Mouse (Mus musculus): ENCODE results near the gene Gm20481. TPM values are rescaled to one million over a fixed set of nuclear protein-coding genes. Genes with fewer than 3 reads are reported as not detected.
"Not testable (repeated sequence)": the region's sequence is repeated elsewhere in the genome, so short reads cannot be mapped to it uniquely, and the experiment has no call there.

Gene Gm20481
- polyA plus RNA-seq, 3 experiments from 2014 or later: 0.94 TPM; not detected in 2

DNA sequence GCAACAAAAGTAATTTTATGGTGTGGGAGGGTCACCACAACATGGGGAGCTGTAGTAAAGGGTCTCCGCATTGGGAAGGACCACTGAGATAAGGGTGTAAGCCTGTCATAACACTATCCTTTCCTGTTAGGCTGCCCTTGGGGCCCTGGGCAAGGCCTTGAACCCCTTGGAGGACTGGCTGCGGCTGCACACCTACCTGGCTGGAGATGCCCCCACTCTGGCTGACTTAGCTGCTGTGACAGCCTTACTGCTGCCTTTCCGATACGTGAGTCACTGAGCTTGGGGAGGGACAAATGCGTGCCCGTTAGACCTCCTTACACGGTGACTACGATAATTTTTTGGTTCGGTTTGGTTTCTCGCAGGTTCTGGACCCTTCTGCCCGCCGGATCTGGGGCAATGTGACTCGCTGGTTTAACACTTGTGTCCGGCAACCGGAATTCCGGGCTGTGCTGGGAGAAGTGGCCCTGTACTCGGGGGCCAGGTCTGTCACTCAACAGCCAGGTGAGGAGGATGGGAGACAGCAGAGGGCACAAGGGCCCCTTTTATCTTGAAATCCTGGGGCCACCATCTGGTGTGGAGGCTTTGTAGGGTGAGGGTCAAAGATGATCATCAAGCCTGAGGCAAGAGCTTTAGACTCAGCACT is 34.5 kb downstream of the Gm20481 start:
- no peak for ATAC-seq

DNA sequence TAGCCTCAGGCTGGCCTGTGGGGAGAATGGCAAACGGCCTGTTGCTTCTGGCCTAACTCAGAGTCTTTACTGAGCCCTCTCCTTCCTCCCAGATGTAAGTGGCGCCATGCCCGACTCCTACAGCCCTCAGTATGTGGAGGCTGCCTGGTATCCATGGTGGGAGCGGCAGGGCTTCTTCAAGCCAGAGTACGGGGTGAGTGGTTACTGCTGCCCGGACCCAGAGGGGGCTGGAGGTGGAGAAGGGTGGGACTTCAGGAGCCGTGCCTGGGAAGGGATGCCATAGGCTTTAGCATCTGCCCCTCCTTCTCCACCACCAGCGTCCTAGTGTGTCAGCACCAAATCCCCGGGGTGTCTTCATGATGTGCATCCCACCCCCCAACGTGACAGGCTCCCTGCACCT is 35.4 kb downstream of the Gm20481 start:
- no peak for ATAC-seq

DNA sequence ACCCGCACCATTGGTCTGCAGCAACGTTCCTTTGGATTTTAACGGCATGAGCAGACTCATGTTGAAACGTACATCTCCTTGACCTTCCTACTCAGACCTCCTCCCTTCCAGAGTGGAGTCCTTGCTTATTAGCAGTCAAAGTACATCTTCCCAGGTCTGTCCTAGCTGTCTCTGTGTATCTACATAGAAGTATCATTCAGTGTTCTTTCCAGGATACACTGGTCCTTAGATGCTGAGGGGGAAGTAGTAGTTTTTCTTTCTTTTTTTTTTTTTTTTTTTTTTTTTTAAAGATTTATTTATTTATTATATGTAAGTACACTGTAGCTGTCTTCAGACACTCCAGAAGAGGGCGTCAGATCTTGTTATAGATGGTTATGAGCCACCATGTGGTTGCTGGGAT is 36.2 kb downstream of the Gm20481 start:
- not testable (repeated sequence) for ATAC-seq

DNA sequence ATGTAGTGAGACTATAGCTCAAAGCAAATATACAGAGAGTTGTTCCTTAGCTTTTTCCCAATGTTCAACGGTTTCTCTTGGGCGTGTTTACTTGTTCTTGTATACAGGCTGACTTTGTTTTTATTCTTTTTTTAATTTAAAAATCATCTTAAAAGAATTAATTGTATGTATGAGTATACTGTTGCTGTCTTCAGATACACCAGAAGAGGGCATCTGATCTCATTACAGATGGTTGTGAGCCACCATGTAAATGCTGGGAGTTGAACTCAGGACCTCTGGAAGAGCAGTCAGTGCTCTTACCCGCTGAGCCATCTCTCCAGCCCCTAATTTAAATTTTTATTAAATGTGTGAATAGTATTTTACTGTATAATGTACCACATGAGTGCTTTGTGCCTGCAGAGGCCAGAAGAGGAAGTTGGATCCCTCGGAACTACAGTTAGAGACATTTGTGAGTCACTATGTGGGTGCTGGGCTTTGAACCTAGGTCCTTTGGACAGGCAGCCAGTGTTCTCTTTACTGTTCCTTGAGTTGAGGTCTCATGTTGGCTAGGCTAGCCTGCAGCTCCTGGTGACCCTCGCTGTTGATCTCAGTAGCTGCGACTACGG is 37.8 kb downstream of the Gm20481 start:
- no peak for ATAC-seq

DNA sequence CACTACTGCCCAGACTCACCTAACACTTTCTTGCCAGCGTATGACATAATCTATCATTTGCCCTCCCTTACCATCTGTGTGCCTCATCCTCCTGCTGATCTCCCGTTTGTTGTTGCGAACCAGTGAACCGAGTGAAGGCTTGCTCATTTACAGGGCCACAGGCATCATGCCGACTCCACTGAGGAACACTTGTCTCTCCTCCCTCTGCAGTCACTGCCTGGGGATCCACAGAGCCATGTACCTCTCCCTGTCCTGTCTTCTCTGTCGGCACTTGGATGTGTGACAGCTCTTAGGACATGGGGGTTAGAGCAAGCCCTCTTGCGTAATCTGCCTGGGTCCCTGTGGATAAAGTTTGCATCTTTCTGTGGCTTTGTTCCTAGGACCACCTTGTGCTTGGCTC is 39.9 kb downstream of the Gm20481 start:
- no peak for ATAC-seq

DNA sequence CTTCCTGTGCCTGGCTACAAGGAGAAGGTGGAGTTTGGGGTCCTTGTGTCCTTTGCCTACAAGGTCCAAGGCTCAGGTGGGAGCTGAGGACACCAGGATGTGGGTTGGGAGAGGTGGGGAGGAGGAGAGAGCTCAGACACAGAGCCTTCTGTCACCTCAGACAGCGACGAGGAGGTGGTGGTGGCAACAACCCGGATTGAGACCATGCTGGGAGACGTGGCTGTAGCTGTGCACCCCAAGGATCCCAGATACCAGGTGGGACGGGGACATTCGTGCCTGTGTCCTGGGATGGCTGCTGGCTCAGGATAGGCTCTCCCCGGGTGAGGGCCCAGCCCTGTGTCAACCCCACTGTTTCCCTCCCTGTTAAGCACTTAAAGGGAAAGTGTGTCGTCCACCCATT is 41.7 kb downstream of the Gm20481 start:
- ATAC-seq: no peak

DNA sequence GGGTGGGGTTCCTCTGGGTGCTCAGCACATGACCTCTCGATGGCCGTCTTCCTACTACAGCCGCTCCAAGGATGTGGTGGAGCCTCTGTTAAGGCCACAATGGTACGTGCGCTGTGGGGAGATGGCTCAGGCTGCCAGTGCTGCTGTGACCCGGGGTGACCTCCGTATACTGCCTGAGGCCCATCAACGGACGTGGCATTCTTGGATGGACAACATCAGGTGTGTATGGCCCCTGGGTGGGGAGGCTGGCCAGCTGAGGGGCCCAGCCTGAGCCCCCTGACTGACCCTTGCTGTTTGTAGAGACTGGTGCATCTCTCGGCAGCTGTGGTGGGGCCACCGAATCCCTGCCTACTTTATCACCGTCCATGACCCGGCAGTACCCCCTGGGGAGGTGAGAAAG is 42.7 kb downstream of the Gm20481 start:
- no peak for ATAC-seq

DNA sequence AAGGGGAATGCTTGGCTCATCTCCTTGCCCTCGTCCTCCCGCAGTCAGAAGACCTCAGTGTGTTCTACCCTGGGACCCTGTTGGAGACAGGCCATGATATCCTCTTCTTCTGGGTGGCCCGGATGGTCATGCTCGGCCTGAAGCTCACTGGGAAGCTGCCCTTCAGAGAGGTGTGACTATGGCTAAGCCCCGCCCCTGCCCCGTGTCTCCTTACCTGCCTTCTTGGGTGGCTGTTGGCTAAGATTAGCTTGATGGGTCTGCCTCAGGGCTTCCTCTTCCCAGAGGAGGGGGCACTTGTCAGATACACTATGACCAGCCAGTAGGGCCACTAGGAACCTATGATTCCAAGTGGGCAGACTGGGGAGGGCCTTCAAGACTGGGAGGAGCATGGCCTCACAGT is 43.5 kb downstream of the Gm20481 start:
- ATAC-seq: no peak

DNA sequence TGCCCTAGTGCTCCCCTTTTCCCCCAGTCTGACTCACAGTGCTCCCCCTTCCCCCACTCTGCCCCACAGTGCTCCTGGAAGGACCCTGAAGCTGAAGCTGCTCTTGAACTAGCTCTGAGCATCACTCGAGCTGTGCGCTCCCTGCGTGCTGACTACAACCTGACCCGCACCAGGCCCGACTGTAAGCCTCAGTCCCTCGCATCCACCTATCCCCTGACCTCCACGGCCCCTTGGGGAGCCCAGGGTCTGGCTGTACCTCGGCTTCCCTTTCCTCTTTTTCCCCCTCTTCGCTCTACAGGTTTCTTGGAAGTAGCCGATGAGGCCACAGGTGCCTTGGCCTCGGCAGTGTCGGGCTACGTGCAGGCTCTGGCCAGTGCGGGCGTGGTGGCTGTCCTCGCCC is 45.6 kb downstream of the Gm20481 start:
- ATAC-seq: no peak

DNA sequence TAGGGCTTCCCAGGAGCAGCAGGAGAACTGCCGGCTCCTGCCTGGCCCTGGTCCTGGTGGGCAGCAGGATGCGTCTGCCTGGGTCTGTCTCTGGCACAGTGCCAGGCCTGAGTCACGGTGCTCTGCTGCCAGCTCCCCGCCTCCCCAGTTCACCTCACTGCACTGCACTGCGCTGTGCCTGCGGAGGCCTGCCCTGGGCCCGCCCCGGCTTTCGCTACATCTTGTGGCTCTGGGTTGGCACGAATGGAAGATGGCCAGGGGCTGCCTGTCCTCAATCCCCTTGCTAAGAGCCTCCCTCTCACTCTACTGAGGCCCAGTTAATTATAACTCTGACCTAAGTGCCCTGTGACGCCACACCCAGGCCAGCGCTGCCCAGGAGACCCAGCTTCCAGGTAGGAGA is 46.7 kb downstream of the Gm20481 start, which contains the start of gene Vwa7:
Vwa7 (plus strand) TSS at position 204 of the 400 bp plus-strand sequence.
- no peak for ATAC-seq

DNA sequence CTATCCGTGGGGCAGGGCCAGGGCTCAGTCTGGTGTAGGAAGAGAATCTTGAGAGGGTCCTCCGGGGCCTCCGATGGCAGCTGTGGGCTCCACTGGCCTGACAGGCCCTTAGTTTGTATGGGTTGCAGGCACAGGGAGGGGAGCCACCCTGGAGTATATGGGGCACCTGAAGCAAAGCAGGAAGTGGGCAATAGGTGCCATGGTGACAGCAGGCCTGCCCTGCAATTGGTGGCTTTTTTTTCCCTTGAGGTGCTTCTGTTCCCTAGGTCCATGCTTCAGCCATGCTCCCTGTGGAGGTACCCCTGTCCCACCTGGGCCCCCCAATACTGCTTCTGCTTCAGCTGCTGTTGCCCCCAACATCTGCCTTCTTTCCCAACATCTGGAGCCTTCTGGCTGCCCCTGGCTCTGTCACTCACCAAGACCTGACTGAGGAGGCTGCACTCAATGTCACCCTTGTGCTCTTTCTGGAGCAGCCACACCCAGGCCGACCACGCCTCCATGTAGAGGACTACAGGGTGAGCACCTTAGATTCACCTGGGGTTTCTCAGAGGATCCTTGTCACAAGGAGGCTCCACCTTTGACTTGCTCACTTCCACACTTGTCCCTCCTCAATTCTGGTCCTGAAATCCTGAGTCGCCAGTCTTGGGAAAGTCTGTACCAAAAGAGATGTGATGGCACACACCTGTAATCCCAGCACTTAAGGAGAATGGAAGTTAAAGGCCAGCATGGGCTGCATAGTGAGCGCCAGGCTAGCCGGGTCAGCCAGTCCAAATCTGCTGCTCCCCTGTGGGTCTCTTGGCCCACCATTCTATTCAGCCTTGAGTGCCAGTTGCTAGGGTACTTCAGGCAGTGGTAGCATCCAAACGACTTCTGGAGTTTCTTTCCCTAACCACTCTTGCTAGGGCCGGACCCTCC is 47.3 kb downstream of the Gm20481 start:
- peak; percentile 50 for ATAC-seq

DNA sequence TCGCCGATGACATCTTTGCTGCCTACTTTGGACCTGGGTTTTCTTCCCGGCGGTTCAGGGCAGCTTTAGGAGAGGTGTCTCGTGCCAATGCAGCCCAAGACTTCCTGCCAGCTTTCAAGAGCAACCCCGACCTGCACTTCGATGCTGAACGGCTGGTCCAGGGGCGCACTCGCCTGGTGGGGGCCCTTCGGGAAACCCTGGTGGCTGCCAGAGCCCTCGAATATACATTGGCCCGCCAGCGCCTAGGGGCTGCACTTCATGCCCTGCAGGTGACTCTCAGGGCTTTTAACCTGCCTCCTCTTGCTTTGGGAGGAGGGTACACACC is 48.0 kb downstream of the Gm20481 start:
- ATAC-seq: no peak

DNA sequence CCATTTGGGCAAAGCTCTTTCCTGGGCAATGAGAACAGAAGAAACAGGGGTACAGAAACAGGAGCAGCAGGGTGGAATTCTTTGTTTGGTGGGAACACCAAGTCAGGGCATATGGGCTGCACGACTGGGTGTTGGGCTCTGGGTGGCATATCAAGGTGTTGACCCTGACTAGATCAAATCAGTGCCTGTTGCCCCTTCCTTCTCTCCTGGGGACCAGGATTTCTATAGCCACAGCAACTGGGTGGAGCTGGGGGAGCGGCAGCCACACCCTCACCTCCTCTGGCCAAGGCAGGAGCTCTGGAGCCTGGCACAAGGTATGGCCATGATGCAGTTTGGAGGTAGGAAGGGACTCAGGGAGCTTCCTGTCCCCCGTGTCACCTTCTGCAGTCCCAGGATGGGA is 48.5 kb downstream of the Gm20481 start:
- no peak for ATAC-seq

DNA sequence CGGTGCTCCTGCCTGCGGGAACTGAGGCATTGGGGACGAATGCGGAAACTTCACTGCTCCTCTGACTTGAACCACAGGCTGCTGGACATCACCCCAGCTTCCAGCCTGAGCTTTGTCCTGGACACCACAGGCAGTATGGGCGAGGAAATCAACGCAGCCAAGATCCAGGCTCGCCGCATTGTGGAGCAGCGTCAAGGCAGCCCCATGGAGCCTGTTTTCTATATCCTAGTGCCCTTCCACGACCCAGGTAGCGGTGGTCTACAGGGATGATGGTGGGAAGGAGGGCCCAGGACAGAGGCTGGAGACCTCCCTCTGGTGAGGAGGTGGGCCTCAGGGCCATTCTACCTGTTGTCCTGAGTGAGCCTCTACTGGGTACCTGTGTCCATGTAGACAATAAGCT is 50.2 kb downstream of the Gm20481 start:
- ATAC-seq: no peak

DNA sequence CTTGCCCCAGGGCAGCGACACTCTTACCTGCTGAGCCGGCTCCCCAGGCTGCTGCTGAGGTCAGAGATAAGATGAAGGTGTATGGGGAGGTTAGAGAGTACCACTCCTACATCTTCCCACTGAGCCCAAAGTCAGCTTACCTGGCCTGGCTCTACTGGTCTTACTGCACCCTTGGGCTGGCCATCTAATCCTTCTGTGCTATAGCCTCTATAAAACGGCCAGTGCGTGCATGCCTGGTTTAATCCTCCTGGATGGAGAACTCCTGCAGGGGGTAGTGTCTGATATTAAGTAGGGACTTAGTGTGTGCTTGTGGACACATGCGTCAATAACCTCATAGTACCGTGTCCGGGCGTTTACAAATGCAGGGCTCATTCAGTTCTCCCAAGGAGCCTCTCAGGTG is 50.8 kb downstream of the Gm20481 start:
- no peak for ATAC-seq

DNA sequence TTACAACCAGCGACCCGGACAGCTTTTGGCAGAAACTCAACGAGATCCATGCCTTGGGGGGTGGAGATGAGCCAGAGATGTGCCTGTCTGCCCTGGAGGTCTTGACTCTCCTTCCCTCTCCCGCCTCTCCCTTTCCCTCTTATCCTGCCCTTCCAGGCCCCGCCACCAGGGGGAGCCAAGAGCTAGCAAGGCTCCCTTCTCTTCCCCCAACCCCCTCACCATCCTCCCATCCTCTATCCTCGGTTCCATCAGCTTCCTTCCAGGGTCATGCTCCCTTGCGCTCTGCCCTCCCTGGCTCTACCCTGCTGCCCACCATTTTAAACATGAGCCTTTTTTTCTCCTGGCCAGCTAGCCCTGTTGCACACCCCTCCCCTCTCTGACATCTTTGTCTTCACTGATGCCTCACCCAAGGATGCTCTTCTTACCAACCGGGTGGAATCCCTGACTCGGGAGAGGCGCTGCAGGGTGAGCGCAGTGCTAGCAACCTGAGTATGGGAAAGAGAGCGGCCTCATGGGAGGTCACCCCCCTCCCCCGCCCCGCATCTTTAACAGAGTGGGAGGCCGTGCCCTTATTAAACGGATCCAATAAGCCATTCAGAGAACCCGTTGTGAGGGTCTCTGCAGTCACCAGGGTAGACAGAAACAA is 51.6 kb downstream of the Gm20481 start:
- ATAC-seq: peak; percentile 65

Other genes with a start within 250 kb of the Gm20481 start
- gene C4b, start 226.0 kb upstream of the Gm20481 start, polyA plus RNA-seq (2017; shearing (Covaris generic)): under 1 TPM in 1 of 3 experiments, not detected in 2; 0.08 TPM
- gene Cyp21a1, start 165.4 kb upstream of the Gm20481 start, polyA plus RNA-seq (2017; shearing (Covaris generic)): not detected
- 10 to 100 TPM; 30.4 to 44.5 (median 37.2) TPM for gene Stk19, start 133.0 kb upstream of the Gm20481 start, polyA plus RNA-seq (2017; shearing (Covaris generic))
- gene Dxo, start 132.9 kb upstream of the Gm20481 start, polyA plus RNA-seq (2017; shearing (Covaris generic)): 10 to 100 TPM; 23.9 to 29.0 (median 27.1) TPM
- gene Skiv2l, start 119.7 kb upstream of the Gm20481 start, polyA plus RNA-seq (2017; shearing (Covaris generic)): 10 to 100 TPM; 28.6 to 34.2 (median 33.7) TPM
- 10 to 100 TPM; 40.1 to 65.0 (median 47.0) TPM for gene Nelfe, start 119.5 kb upstream of the Gm20481 start, polyA plus RNA-seq (2017; shearing (Covaris generic))
- gene Cfb, start 107.4 kb upstream of the Gm20481 start, polyA plus RNA-seq (2017; shearing (Covaris generic)): 1 to 10 TPM in 1 of 3 experiments, under 1 TPM in 2; 0.24 to 2.6 (median 0.37) TPM
- not detected for gene Zbtb12, start 90.4 kb upstream of the Gm20481 start, polyA plus RNA-seq (2017; shearing (Covaris generic))
- gene Gm20547, start 87.9 kb upstream of the Gm20481 start, polyA plus RNA-seq (2017; shearing (Covaris generic)): under 1 TPM in 1 of 3 experiments, not detected in 2; 0.26 TPM
- 1 to 10 TPM in 1 of 3 experiments, not detected in 2; 1.4 TPM for gene C2, start 71.6 kb upstream of the Gm20481 start, polyA plus RNA-seq (2017; shearing (Covaris generic))
- gene Ehmt2, start 71.4 kb upstream of the Gm20481 start, polyA plus RNA-seq (2017; shearing (Covaris generic)): 10 to 100 TPM; 27.1 to 32.6 (median 29.4) TPM
- not detected for gene Slc44a4, start 55.4 kb upstream of the Gm20481 start, polyA plus RNA-seq (2017; shearing (Covaris generic))
- gene Neu1, start 38.7 kb upstream of the Gm20481 start, polyA plus RNA-seq (2017; shearing (Covaris generic)): 10 to 100 TPM; 12.8 to 28.2 (median 27.6) TPM
- gene Hspa1b, start 10.7 kb upstream of the Gm20481 start, polyA plus RNA-seq (2017; shearing (Covaris generic)): under 1 TPM; 0.53 to 0.85 (median 0.80) TPM
- 1 to 10 TPM in 2 of 3 experiments, under 1 TPM in 1; 0.74 to 2.3 (median 1.1) TPM for gene Hspa1a, start 2.2 kb downstream of the Gm20481 start, polyA plus RNA-seq (2017; shearing (Covaris generic))
- gene Hspa1l, start 2.8 kb downstream of the Gm20481 start, polyA plus RNA-seq (2017; shearing (Covaris generic)): not detected
- gene Lsm2, start 11.9 kb downstream of the Gm20481 start, polyA plus RNA-seq (2017; shearing (Covaris generic)): 10 to 100 TPM; 37.7 to 67.4 (median 40.0) TPM
- gene Vars, start 31.1 kb downstream of the Gm20481 start, polyA plus RNA-seq (2017; shearing (Covaris generic)): 10 to 100 TPM; 27.2 to 30.9 (median 30.8) TPM
- under 1 TPM in 2 of 3 experiments, not detected in 1; 0.10 to 0.28 TPM for gene Vwa7, start 46.7 kb downstream of the Gm20481 start, polyA plus RNA-seq (2017; shearing (Covaris generic))
- gene Sapcd1, start 58.1 kb downstream of the Gm20481 start, polyA plus RNA-seq (2017; shearing (Covaris generic)): 1 to 10 TPM in 2 of 3 experiments, under 1 TPM in 1; 0.54 to 2.6 (median 1.4) TPM
- gene Msh5, start 76.8 kb downstream of the Gm20481 start, polyA plus RNA-seq (2017; shearing (Covaris generic)): 1 to 10 TPM; 1.3 to 1.4 (median 1.4) TPM
- 100 to 1,000 TPM; 487 to 766 (median 514) TPM for gene Clic1, start 80.1 kb downstream of the Gm20481 start, polyA plus RNA-seq (2017; shearing (Covaris generic))
- 1 to 10 TPM in 2 of 3 experiments, under 1 TPM in 1; 0.91 to 3.0 (median 1.3) TPM for gene Ddah2, start 89.1 kb downstream of the Gm20481 start, polyA plus RNA-seq (2017; shearing (Covaris generic))
- not detected for gene Ly6g6c, start 95.5 kb downstream of the Gm20481 start, polyA plus RNA-seq (2017; shearing (Covaris generic))
- gene Mpig6b, start 96.3 kb downstream of the Gm20481 start, polyA plus RNA-seq (2017; shearing (Covaris generic)): not detected
- gene Ly6g6e, start 107.0 kb downstream of the Gm20481 start, polyA plus RNA-seq (2017; shearing (Covaris generic)): not detected
- not detected for gene Ly6g6d, start 108.2 kb downstream of the Gm20481 start, polyA plus RNA-seq (2017; shearing (Covaris generic))
- not detected for gene Ly6g6f, start 115.7 kb downstream of the Gm20481 start, polyA plus RNA-seq (2017; shearing (Covaris generic))
- gene Abhd16a, start 119.4 kb downstream of the Gm20481 start, polyA plus RNA-seq (2017; shearing (Covaris generic)): 10 to 100 TPM; 22.3 to 26.3 (median 25.6) TPM
- gene Ly6g5c, start 138.4 kb downstream of the Gm20481 start, polyA plus RNA-seq (2017; shearing (Covaris generic)): not detected
- gene Ly6g5b, start 145.5 kb downstream of the Gm20481 start, polyA plus RNA-seq (2017; shearing (Covaris generic)): 1 to 10 TPM; 1.9 to 8.9 (median 3.9) TPM
- gene Gpank1, start 151.5 kb downstream of the Gm20481 start, polyA plus RNA-seq (2017; shearing (Covaris generic)): 10 to 100 TPM; 57.1 to 87.4 (median 74.3) TPM
- gene Csnk2b, start 152.1 kb downstream of the Gm20481 start, polyA plus RNA-seq (2017; shearing (Covaris generic)): 100 to 1,000 TPM; 246 to 346 (median 344) TPM
- 10 to 100 TPM; 20.0 to 27.1 (median 25.1) TPM for gene D17H6S53E, start 156.5 kb downstream of the Gm20481 start, polyA plus RNA-seq (2017; shearing (Covaris generic))
- not detected for gene Apom, start 162.1 kb downstream of the Gm20481 start, polyA plus RNA-seq (2017; shearing (Covaris generic))
- 10 to 100 TPM; 25.4 to 33.8 (median 29.1) TPM for gene Bag6, start 165.3 kb downstream of the Gm20481 start, polyA plus RNA-seq (2017; shearing (Covaris generic))
- 100 to 1,000 TPM in 1 of 3 experiments, 10 to 100 TPM in 2; 47.1 to 105 (median 47.2) TPM for gene Prrc2a, start 195.0 kb downstream of the Gm20481 start, polyA plus RNA-seq (2017; shearing (Covaris generic))
- 1 to 10 TPM in 2 of 3 experiments, under 1 TPM in 1; 0.79 to 5.4 (median 2.1) TPM for gene Aif1, start 206.2 kb downstream of the Gm20481 start, polyA plus RNA-seq (2017; shearing (Covaris generic))
- gene Lst1, start 218.5 kb downstream of the Gm20481 start, polyA plus RNA-seq (2017; shearing (Covaris generic)): 10 to 100 TPM in 1 of 3 experiments, 1 to 10 TPM in 2; 6.4 to 11.2 (median 8.8) TPM
- 100 to 1,000 TPM; 112 to 242 (median 186) TPM for gene Ltb, start 224.5 kb downstream of the Gm20481 start, polyA plus RNA-seq (2017; shearing (Covaris generic))
- gene Tnf, start 232.1 kb downstream of the Gm20481 start, polyA plus RNA-seq (2017; shearing (Covaris generic)): 10 to 100 TPM; 20.9 to 28.8 (median 24.9) TPM
- 100 to 1,000 TPM in 1 of 3 experiments, 10 to 100 TPM in 2; 34.4 to 113 (median 95.2) TPM for gene Lta, start 235.4 kb downstream of the Gm20481 start, polyA plus RNA-seq (2017; shearing (Covaris generic))

Measured in inflammation-experienced regulatory T-cells, adult 6 months (primary cell).